Mouse (Mus musculus) kidney, embryonic 14.5 days (tissue): ENCODE data around the gene Cldn34c3. TPM values are rescaled to one million over a fixed set of nuclear protein-coding genes. Genes with fewer than 3 reads are reported as not detected.
"Not testable (repeated sequence)": the region's sequence is repeated elsewhere in the genome, so short reads cannot be mapped to it uniquely, and the experiment has no call there.

Source experiments
- ATAC-seq: fragments of 200-750 bp; cut with Nextera tagmentation; 2 replicates; pipeline ENCODE4 v1.8.0; 2017; ENCODE audit warnings: moderate number of reproducible peaks, mild to moderate bottlenecking, moderate TSS enrichment, moderate library complexity; ENCODE audit not compliant: low FRiP score, low TSS enrichment
- H3K27ac ChIP-seq: fragments of 300-500 bp; sonication (generic); 2 replicates; pipeline ENCODE4 v1.5.1; 2014; ENCODE audit warnings: low read depth, mild to moderate bottlenecking, low read length, moderate library complexity, mixed read lengths
- H3K27me3 ChIP-seq: fragments of 300-500 bp; sonication (generic); 2 replicates; pipeline ENCODE4 v1.6.1; 2014; ENCODE audit warnings: mild to moderate bottlenecking, low read length; ENCODE audit not compliant: control insufficient read depth, insufficient read depth
- H3K36me3 ChIP-seq: fragments of 300-500 bp; sonication (generic); 2 replicates; pipeline ENCODE4 v1.6.1; 2014; ENCODE audit warnings: low read length, mixed read lengths; ENCODE audit not compliant: control insufficient read depth, insufficient read depth
- H3K4me1 ChIP-seq: fragments of 300-500 bp; sonication (generic); 2 replicates; pipeline ENCODE4 v1.6.1; 2014; ENCODE audit warnings: low read length, mixed read lengths; ENCODE audit not compliant: control insufficient read depth, insufficient read depth
- H3K4me2 ChIP-seq: fragments of 300-500 bp; sonication (generic); replicated peaks from 2 replicates; pipeline ENCODE4 v1.6.1; 2014; ENCODE audit warnings: low read depth, mild to moderate bottlenecking, low read length
- H3K4me3 ChIP-seq: fragments of 300-500 bp; sonication (generic); 2 replicates; pipeline ENCODE4 v1.5.1; 2014; ENCODE audit warnings: mild to moderate bottlenecking, low read length
- H3K9ac ChIP-seq: fragments of 300-500 bp; sonication (generic); 2 replicates; pipeline ENCODE4 v1.6.1; 2014; ENCODE audit warnings: low read depth, mild to moderate bottlenecking, low read length, moderate library complexity
- H3K9me3 ChIP-seq: fragments of 300-500 bp; sonication (generic); 2 replicates; pipeline ENCODE4 v1.6.1; 2016; ENCODE audit warnings: low read length; ENCODE audit not compliant: control insufficient read depth
- polyA plus RNA-seq: library from polyadenylated mRNA; unstranded; fragments of >200 nt; fragmentation: Nextera tagmentation; extraction: Ambion mirVana; gene quantifications from 2 replicates; pipeline ENCODE4 v1.2.1, GENCODE M21; 2014

Gene Cldn34c3
- polyA plus RNA-seq, result not detected in 2 replicates

DNA sequence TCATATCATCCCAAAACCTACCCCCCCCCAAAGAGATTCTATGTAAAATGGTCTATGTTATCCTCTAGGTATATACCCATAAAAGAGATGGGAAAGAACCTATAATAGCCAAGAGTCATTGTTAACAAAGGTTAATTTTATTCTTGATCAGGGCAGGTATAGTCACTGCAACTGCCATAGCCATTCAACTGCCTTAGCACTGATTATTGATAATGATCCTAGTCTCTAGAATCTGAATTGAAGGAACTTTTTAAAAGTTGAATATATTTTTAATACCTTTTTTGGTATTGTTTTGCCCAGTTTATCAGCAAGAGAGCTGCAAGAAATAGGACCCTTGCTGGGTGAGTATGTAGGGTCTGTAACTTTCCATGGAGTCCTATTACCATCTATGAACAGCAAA is at the start of gene Cldn34c3:
Gene Cldn34c3 (plus strand): TSS at position 301 of the 400 bp plus-strand sequence.
- not testable (repeated sequence) for H3K27ac ChIP-seq, H3K4me1 ChIP-seq, H3K9me3 ChIP-seq, H3K36me3 ChIP-seq, ATAC-seq, H3K4me3 ChIP-seq, H3K27me3 ChIP-seq, H3K9ac ChIP-seq, H3K4me2 ChIP-seq

Other genes with a start within 250 kb of the Cldn34c3 start
- not detected in 2 replicates for gene Cldn34c2, start 212.0 kb upstream of the Cldn34c3 start, polyA plus RNA-seq
- not detected in 2 replicates for gene Gm17467, start 88.9 kb upstream of the Cldn34c3 start, polyA plus RNA-seq